Mouse (Mus musculus) fibroblast of lung, adult 2 months (primary cell): ENCODE results near the gene Selenoi.
"Not testable (repeated sequence)": the region's sequence is repeated elsewhere in the genome, so short reads cannot be mapped to it uniquely, and the experiment has no call there.

ENCODE experiments used
- DNase-seq: peaks from one replicate; pipeline ENCODE4 v3.0.0-alpha.2; 2011; ENCODE audit warnings: low read depth

The Selenoi gene

DNA sequence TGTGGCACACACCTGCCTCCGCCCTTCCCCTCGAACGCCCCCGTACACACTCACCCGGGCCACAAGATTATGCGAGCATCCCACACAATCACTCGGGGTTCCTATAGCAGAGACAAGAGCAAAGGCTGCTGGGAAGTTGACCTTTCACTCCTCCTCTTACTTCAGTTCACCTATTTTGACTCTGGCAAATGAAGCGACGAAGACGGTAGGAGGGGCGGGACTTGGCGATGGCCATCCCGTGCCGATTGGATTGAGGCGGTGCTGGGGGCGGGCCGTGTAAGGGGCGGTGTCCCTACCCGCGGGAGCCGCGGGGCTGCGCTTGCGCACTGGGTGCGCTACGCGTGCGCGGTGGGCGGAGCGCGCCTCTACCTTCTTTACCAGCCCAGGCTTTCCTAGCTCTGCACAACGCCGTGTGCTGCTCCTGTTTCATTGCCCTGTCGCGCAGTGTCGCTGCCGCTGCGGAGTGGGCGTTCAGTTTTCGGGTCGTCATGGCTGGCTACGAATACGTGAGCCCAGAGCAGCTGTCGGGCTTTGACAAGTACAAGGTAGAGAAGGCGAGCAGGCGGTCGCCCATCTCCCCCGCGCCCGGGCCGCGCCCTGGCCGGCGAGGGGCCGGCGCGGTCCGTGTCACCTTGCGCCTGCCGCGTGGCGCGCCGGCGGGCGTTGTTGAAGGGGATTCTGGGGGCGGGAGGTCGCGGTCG is at the start of gene Selenoi:
TSS of gene Selenoi (plus strand) at position 311 of the 701 bp plus-strand sequence.
- peak; percentile 95 for DNase-seq

DNA sequence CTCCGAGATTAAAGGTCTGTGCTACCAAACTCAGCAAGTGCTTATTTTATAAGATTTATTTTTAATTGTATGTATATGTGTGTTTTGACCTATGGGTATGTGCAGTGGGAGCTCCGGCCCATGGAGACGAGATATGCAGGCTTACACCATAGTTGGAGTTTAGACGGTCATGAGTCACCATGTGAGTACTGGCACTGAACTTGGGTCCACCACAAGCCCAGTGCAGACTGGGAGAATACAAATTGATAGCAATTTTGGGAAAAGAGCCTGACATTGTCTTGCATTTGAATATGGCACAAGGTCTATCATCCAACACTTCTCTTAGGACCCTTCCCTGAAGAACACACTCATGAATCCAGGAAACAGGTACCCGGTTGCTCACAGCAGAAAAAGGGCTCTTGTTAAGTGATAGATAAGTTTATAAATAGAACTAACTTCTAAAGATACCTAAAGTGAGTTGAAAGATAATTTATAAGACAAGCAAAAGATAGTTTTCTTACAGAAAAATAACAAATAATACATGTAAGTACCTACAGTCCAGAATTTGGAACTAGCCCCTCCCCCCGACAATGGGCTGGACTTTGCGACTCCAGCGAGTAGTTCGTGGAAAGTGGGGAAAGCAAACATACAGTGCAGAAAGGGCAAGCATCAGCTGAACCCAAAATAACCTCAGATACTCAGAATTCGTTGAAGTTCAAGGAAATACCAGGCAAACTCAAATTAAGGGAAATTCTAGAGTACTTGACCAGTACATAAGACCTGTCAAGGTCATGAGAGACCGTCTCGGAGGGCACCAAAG is 44.5 kb upstream of the Selenoi start:
- DNase-seq: no peak

DNA sequence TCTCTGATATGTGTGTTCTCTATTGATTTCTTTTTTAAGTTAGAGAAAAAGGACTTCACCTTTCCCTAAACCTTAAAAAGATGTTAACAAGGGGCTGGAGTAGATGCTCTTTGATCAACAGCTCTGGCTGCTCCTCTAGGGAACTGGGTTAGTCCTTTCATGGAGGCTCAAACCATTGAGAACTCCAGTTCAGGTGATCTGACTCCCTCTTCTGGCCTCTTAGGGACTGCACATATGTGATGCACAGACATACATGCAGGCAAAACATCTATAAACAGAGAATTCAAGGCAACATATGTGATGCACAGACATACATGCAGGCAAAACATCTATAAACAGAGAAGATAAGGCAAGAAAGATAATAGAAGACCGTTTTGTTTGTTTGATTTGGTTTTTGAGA is 39.9 kb upstream of the Selenoi start:
- DNase-seq: no peak

DNA sequence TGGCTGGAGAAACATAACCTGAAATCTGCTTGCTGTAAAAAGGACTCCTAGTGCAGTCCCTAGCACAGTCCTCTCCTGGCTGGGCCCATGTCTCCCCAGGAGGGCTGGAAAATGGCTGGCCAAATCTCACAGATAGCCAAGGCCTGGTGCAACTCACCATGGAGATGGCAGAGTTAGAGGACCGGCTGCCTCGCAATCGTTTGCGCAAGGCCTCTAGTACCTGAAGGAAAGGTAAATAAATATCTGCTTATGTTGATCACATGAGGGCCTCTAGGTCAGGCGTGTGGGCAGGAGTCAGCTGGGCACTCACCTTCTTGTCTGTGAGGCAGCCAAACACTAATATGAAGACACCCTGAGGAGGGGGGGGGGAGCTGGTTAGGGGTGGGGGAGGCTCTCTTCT is 37.0 kb upstream of the Selenoi start:
- no peak for DNase-seq

DNA sequence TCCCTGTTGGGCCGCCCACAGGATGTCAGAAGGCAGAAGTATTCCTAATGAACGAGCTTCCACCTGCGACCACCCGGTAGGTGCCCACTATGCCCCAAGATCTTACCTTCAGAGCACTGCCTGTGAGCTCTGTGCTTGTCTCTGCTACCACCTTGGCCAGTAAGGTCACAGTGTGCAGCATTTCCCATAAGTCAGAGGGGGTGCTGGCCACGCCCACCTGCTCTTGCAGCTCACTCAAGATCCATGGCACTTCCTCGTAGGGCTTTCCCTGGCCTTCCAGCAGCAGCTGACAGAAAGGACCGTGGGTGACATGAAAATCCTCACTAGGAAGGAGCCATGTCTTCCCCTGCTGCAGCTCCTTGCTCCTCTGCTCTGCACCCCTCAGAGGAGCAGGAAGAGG is 34.1 kb upstream of the Selenoi start:
- DNase-seq: no peak

DNA sequence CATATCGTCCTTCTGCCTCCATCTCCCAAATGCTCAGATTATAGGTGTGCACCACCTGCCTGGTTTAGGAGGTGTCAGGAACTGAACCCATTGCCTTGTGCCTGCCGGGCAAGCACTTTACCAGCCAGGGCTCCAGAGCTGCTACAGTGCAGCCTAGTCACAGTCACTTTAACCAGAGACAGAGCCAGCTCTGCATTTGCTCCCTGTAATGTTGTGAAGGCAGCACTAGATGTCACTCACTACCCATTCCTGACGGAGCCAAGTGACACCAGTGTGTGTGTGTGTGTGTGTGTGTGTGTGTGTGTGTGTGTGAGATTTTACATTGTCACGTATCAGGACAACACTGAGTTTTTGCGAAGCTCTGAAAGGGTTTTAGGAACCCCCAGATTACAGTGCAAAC is 30.9 kb upstream of the Selenoi start:
- no peak for DNase-seq

DNA sequence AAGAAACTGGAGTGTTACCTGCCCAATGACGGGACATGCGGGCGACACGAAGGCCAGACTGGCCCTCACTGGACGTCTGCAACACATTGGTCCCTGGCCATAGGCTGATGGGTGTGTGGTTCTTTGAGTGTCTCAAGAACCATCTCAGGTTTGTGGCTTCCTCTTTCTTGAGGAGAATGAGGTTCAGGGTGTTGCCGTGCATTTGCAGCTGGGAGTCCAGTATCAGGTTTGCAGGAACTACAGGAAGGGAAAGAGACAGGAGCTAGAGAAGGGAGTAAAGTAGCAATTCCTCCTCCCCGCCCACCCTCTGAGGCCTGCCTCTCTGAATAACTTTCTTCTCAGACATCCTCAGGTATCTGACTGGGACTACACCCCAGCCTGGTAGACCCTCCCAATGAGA is 30.2 kb upstream of the Selenoi start:
- DNase-seq: no peak

DNA sequence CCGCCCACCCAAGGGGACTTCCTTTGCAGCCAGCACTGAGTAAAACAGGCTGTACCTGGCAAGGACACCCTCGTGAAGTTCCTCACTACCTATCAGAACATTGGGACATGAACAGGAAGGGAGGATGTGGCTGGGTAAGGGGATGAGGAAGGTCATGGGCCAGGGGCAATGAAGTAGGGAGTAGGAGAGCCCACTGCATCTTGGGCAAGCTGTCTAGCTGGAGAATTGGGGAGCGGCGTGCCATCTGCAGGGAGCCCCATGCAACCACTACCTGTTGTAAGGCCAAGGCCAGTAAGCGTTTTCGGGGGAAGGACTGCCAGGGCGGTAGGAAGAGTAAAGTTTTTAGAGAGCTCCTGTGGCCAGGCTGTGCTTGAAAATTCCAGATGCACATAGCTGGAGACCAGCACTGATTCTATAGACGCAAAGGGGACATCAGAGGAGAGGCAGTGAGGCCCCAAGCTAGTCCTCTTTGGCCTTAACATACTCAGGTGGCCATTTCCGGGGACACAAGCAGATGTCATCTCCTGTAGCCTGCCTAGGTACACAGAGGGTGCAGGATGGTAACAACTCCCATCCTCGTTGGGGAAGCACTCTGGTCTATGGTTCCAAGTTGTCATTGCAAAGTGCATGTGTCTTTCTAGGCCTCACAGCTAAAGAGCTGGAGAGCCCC is 29.0 kb upstream of the Selenoi start:
- DNase-seq: no peak

DNA sequence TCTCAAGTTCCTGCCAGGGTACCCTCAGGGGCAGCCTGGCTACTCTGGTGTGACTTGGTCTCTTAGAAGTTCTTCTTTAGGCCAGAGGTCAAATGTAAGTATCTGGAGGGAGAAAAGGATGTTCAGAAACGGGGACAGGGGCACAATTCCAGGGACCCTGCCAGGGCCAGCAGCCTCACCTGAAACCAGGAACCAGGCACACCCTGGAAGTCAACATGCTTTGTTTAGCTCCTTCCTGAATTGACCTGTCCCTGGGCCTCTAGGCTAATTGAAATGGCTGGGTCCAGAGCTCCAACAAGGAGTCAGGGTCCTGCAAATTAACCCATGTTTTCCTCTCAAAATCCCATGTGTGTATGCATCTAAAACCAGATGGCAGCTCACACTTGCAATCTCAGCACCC is 27.9 kb upstream of the Selenoi start:
- DNase-seq: no peak

DNA sequence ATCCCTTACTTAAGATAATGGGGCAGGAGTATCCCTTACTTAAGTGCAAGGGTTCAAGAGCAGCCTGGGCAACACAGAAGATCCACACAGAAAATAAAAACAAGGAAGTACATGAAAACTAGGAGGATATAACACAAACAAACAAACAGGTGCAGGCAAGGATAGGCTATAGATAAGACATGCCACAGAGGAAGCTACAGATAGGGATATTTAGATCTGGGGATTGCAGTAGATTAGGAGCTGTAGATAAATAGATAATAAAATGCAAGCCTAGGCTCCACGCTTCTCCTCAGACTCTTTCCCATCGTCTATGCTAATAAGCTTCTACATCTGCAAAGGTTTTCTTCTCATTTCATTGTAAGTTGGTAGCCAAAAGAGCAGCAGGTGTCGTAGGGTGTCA is 27.3 kb upstream of the Selenoi start:
- no peak for DNase-seq

DNA sequence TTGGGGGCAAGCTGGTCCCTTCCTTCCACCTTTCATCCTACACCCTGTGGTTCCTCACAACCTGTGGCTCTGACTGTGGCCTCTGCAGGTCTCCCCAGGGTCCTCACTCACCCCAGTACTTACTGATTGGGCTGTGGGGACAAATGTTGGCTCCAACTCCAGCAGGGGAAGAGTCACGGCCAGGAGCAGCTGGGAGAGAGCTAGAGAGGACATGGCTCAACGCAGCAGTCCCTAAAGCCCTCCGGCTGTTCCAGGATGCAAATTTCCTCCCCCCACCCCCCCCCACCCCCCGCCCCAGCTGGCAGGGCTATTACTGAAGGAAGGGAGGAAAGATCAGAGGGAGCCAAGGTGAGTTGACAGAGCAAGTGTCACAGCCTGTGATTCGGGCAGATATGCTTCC is 26.9 kb upstream of the Selenoi start, which contains the start of gene Adgrf3:
TSS of gene Adgrf3 (minus strand) at position 230 of the 400 bp plus-strand sequence.
- no peak for DNase-seq

DNA sequence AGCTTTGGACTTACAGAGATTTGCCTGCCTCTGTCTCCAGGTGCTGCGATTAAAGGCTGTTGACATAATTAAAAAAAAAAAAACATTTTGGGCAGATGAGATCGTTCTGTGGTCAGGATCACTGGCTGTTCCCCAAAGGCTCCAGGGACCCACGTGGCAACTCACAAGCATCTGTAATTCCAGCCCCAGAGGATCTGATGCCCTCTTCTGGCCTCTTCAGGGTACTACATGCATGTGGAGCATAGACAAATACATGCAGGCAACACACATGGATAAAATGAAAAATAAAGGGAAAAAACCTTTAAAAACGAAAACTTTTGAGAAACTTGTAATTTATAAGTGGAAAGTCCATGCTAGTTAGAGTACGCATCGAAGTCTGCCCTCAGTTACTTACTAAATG is 25.1 kb upstream of the Selenoi start:
- DNase-seq: no peak

DNA sequence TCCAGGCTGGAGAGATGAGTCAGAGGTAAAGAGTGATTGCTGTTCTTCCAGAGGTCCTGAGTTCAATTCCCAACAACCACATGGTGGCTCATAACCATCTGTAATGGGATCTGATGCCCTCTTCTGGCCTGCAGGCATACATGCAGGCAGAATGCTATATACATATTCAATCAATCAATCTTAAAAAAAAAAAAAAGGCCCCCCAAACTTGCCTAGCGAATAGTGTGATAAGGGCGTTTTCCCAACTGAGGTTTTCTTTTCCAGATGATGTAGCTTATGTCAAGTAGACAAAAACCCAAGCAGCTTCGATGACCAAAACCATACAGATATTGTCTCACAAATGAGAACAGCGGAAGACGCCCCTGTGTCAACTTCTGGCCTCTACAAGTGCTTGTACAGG is 21.6 kb upstream of the Selenoi start:
- DNase-seq: not testable (repeated sequence)

DNA sequence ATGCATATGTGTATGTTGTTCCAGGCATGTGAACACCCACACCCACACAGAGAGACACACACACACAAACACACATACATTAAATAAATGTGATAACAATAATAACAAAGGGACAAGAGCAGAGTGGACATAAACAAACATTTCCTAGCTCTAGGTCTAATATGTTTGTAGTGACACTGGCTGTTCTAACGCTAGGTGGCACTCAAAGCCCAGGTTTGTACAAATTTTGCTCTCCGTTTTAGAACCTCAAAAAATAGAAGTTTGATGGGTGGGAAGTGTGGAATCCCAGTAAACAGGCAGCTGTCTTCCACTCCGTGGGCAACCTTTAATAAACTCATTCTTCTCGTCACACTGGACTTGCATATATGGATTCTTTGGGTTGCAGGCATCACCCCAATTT is 17.5 kb upstream of the Selenoi start:
- no peak for DNase-seq

DNA sequence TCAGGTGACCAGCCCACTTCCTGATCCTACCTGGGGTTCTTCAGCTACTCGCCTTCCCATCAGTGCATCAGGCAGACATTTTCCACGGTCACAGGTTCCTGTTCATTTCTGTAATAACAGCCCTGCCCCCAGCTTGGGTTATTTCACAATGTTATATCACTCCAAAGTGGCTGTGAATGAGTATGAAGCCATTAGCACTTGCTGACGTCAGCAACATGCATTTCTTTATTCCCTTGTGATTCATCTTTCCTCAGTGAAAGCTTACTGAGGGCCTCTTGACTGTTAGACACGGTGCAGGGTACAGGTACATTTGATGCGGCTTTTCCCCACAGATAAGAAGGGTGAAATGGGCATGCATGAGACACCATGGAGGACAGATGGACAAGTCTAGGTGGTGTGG is 16.4 kb upstream of the Selenoi start:
- DNase-seq: no peak

DNA sequence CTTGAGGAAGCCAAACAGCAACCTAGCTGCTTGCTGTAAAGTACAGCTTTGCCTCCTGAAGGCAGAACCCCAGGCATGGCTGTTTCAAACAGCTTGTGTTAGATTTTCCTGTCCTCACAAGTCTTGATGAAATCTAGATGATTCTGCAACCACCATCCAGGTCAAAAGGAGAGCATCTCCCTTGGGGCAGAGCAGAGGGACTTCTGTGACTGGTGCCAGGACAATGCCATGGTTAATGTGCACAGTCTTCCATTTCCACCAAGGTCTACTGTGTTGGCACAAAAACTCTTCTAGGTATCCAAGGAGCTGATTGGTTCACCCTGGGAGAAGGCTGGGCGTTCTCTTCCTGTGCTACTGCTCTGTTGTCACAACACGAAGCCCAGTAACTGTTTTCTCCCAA is 12.7 kb upstream of the Selenoi start:
- no peak for DNase-seq

DNA sequence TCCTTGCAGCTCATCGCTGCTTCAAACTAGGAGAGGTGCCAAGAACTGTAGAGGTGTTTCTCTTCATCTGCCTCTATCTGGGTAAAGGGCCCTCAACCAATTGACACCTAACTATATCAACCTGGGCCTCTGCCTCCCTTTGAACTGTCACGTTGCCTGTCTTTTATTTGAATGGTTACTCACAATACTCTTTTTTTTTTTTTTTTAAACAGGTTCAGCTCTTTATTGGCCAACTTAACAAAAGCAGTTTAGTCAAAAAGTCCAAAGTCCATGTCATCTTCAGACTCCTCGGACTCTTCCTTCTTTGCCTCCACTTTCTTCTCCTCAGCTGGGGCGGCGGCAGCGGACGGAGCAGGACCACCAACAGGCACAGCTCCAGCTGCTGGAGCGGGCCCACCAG is 11.7 kb upstream of the Selenoi start:
- DNase-seq: no peak

DNA sequence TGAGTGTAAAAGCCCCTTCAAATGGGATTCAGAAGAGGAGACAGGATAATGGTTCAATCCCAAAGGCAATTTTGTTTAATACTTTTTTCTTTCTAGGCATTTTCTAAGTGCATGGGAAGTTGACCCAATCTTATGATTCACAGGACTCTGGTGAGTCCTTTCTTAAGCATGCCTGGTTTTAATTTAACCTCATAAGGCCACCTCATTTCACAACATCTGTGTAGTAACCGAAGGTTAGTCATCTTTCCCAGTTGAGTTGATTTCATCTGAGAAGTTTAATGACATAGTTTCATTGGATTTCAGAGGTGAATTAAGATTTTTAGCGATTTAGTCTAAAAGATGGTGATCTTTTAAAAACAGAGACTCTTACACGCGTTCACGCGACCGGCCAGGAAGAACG is 9.7 kb upstream of the Selenoi start:
- DNase-seq: no peak

DNA sequence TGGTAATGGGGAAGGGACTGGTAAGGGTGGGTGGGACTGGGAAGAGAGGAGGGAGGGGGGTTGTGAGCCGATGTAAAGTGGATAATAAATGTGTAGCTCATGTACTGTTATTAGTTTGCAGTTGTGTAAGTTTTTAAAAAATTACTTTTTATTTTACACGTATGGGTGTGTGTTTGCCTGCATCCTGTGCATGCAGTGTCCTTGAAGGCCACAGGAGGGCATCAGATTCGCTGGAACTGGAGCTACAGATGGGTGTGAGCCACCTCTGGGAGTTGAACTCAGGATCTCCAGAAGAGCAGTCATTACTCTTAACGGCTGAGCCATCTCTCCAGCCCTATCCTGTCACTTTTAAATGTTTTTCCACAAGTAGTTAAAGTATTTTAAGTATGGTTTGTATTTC is 1.5 kb upstream of the Selenoi start:
- no peak for DNase-seq

DNA sequence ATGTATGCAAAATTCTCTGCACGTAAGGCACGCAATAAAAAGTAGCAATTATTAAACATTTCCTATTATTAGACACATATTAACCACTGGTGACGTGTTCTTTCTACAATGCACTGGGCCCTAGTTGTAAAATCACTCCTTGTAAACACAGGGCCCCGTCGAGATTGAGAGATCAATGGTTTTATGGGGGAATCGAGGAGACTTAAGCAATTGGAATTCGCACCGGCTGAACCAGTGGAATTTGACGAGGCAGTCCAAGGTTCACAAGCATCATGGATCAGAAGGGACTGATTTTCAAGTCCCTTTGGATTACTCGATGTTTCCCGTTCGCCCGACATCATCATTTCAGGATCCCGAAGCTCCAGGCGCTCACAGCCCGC is 500 bp upstream of the Selenoi start:
- no peak for DNase-seq

DNA sequence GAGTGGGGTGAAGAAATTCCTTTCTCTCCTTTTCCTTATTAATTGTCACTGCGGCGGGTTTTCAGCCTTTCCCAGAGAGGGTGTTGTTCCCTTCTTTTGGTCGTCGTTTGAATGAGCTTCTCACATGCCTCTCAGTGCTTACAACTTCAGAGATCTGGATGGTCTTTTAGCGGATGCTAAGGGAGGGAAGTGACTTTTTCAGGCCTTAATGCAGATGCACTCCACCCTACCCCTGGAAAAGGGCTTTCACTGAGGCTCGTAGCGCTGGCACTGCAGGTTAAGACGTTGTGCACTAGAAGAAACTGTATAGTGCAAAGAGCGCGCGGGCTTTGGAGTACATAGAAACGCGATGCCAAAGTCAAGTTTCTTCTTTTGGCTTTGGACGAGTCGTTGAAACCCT is 661 bp downstream of the Selenoi start:
- no peak for DNase-seq

DNA sequence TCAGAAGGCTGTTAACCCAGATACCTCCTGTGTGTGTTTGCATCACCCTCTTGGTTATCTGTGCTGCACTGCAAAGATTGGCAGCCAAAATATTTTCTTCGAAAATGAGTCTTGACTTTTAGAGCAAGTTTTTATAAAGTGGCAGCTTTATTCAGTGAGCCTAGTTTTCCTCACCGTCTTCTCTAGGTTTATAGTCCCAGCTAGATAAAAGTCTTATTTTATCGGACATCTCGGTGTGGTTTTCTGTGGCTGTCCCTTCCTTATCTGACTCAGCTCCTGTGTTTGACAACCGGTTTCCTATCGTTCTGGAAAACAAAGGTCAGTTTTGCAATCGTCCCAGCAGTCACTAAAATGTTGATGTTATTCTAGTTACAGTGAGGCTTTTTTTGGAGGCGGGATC is 1.6 kb downstream of the Selenoi start:
- DNase-seq: no peak

DNA sequence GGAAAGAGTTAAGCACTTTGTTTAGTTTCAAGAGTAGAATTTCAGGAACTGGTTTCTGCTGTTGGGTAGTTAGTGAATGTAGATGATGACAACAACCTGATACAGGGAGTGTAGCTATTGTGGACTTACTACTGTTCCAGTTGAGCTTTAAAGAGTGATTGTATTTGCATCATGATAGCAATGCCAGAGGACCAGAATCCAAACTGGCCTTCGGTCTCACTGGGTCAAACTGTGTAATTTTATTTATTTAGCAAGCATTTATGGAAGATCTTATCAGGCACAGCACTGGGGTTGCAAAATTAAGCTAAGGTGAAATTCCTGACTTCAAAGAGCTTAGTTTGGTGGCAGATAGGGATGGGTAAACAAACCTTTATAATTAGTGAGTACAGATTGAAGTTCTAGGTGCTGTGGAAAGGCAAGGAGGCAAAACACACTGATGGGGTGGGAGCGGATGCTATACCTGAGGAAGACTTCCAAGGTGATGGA is 3.3 kb downstream of the Selenoi start:
- DNase-seq: no peak
